Comparison of ENCODE assay signal across 23 mouse cellular contexts in the genomic region with DNA sequence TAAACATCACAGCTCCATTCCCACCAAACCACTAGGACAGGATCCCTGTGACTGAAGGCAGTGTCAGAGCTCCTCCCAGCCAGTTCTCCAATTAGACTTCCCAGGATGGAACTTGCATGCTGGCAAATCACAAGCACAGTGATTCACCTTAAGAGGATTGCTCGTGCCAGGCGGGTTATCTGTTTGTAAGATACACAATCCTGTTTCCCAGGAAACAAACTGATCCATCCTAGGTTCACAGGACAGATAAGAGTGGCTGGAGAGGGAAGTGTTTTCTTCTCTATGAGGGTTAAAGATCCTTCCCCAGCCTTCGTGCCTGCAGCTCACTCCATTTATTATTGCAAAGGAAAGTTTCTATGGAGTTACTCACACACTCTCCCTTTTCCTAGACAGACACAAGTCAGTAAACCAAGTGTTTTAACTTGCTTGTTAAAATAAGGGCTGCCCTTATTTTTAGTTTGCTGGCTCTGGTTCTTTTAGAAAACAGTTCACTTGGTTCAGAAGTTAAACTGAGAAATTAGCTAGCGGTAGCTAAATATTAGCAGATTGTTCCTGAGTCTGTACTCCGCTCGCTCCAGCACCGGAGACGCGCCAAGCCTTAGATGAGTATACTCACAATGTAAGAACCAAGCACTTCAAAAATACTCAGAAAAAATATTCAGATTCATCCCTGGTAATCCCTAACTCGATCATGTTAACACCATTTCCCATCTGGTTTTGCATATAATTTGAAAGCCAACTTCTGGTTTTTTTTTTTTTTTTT. TPM values are rescaled to one million over a fixed set of nuclear protein-coding genes. Genes with fewer than 3 reads are reported as not detected.
A peak's percentile ranks its signal among the peaks of the same experiment; 100 is the strongest.
DNase-seq lines count a peak whose midpoint lies in the region; ATAC-seq and TF ChIP-seq lines count a peak whose summit lies in the region.
"Had no signal": no experiment of that assay in that cellular context is flagged by ENCODE, and none has a peak within 500 bp of the region (broad histone marks: within the 10 kb centered on the region; RNA-seq: fewer than 3 reads in every experiment).

No protein-coding gene starts in this region.

- H3K79me2 ChIP-seq in liver, adult 2 months (ENCODE audit: control insufficient read depth, insufficient read depth, low read length): no peaks in the 10 kb centered on the region

- no peaks in the 10 kb centered on the region for H3K4me1 ChIP-seq in kidney, embryonic 16.5 days (ENCODE audit: insufficient read depth, low read length)
- no peaks in the 10 kb centered on the region for H3K4me1 ChIP-seq in liver, adult 2 months (ENCODE audit: control insufficient read depth, insufficient read depth, low read length)
- H3K4me1 ChIP-seq in intestine, postnatal 0 days (replicated peaks; ENCODE audit: control insufficient read depth, insufficient read depth, low read length): no peaks in the 10 kb centered on the region
- H3K4me1 ChIP-seq: embryonic facial prominence, embryonic 10.5 days; forebrain, embryonic 10.5 days; hindbrain, embryonic 15.5 days; limb, embryonic 13.5 days; megakaryocyte, embryonic 14.5 days; midbrain, embryonic 13.5 days had no signal

- TF ChIP-seq POLR2A in liver, adult 2 months (IDR thresholded peaks at IDR 0.05; ENCODE audit: extremely low read depth, insufficient read depth, low read length): no peak

- no peak overlapping the region for H3K4me3 ChIP-seq in kidney, embryonic 16.5 days (ENCODE audit: low read length)
- no peak overlapping the region for H3K4me3 ChIP-seq in liver, adult 2 months (ENCODE audit: insufficient read depth, low read depth, low read length)
- H3K4me3 ChIP-seq in intestine, postnatal 0 days (ENCODE audit: low read depth, low read length): no peak overlapping the region
- H3K4me3 ChIP-seq: embryonic facial prominence, embryonic 10.5 days; forebrain, embryonic 10.5 days; hindbrain, embryonic 15.5 days; limb, embryonic 13.5 days; megakaryocyte, embryonic 14.5 days; midbrain, embryonic 13.5 days had no signal

- H3K4me2 ChIP-seq in kidney, embryonic 16.5 days (replicated peaks; ENCODE audit: low read depth, low read length): no peak overlapping the region
- no peak overlapping the region; the same call in 1 of the 2 replicates for H3K4me2 ChIP-seq in intestine, postnatal 0 days (replicated peaks; ENCODE audit: low read depth)
- H3K4me2 ChIP-seq: hindbrain, embryonic 15.5 days; limb, embryonic 13.5 days; lung, embryonic 14.5 days; midbrain, embryonic 13.5 days had no signal

- no peak overlapping the region for H3K9ac ChIP-seq in kidney, embryonic 16.5 days (replicated peaks; ENCODE audit: low read length)
- H3K9ac ChIP-seq in liver, adult 2 months (ENCODE audit: low read depth, low read length): no peak overlapping the region
- H3K9ac ChIP-seq in intestine, postnatal 0 days (ENCODE audit: low read depth, low read length): no peak overlapping the region
- H3K9ac ChIP-seq: hindbrain, embryonic 15.5 days; limb, embryonic 13.5 days; liver, embryonic 14.5 days; lung, embryonic 14.5 days; midbrain, embryonic 13.5 days had no signal

- no peak for TF ChIP-seq CTCF in liver, adult 2 months (IDR thresholded peaks at IDR 0.05; ENCODE audit: low read depth, low read length)
- no peak for TF ChIP-seq CTCF in intestine, postnatal 0 days (IDR thresholded peaks at IDR 0.05; ENCODE audit: low read depth)

- 85% methylated on average over 10 of the region's 10 CpGs for WGBS in kidney, embryonic 16.5 days
- 38% methylated on average over 10 of the region's 10 CpGs for WGBS in liver, adult 2 months
- 56% methylated on average over 10 of the region's 10 CpGs for WGBS in intestine, postnatal 0 days

- no peak overlapping the region for H3K27ac ChIP-seq in kidney, embryonic 16.5 days (ENCODE audit: low read length)
- no peak overlapping the region for H3K27ac ChIP-seq in liver, adult 2 months (replicated peaks; ENCODE audit: insufficient read depth, low read depth, low read length)
- H3K27ac ChIP-seq in intestine, postnatal 0 days (ENCODE audit: low read depth, low read length): no peak overlapping the region
- H3K27ac ChIP-seq: embryonic facial prominence, embryonic 10.5 days; forebrain, embryonic 10.5 days; hindbrain, embryonic 15.5 days; limb, embryonic 13.5 days; liver, embryonic 14.5 days; midbrain, embryonic 13.5 days; stomach, postnatal 0 days had no signal

- ATAC-seq in kidney, embryonic 16.5 days (ENCODE audit: low FRiP score, low TSS enrichment): no peak
- ATAC-seq in intestine, postnatal 0 days: peak; percentile 84
- ATAC-seq in erythroid progenitor cell, adult 5-6 weeks (replicated peaks; ENCODE audit: low FRiP score, poor library complexity, severe bottlenecking): no peak
- ATAC-seq: forebrain, embryonic 16.5 days; midbrain, embryonic 13.5 days had no signal

- H3K36me3 ChIP-seq in kidney, embryonic 16.5 days (ENCODE audit: insufficient read depth, low read length): no peaks in the 10 kb centered on the region
- no peaks in the 10 kb centered on the region for H3K36me3 ChIP-seq in liver, adult 2 months (ENCODE audit: control insufficient read depth, insufficient read depth, low read length)
- no peaks in the 10 kb centered on the region for H3K36me3 ChIP-seq in intestine, postnatal 0 days (ENCODE audit: control insufficient read depth, insufficient read depth)
- H3K36me3 ChIP-seq: embryonic facial prominence, embryonic 10.5 days; forebrain, embryonic 10.5 days; G1E; hindbrain, embryonic 15.5 days; limb, embryonic 13.5 days; midbrain, embryonic 13.5 days had no signal

- no peaks in the 10 kb centered on the region for H3K27me3 ChIP-seq in kidney, embryonic 16.5 days (ENCODE audit: insufficient read depth, low read length)
- no peaks in the 10 kb centered on the region for H3K27me3 ChIP-seq in liver, adult 2 months (ENCODE audit: control insufficient read depth, insufficient read depth, low read length)
- no peaks in the 10 kb centered on the region for H3K27me3 ChIP-seq in intestine, postnatal 0 days (replicated peaks; ENCODE audit: control insufficient read depth, insufficient read depth, low read length)
- H3K27me3 ChIP-seq: hindbrain, embryonic 15.5 days; limb, embryonic 13.5 days; megakaryocyte, embryonic 14.5 days; midbrain, embryonic 13.5 days had no signal

- peak; percentile 53 for DNase-seq in kidney, adult 11 months
- DNase-seq in liver, adult 2 months (ENCODE audit: extremely low read depth, low read depth, low spot score): peak; percentile 58
- no peak for DNase-seq in liver
- no peak for DNase-seq in right cerebral cortex, postnatal 36 days (ENCODE audit: low spot score in 2 of 2)
- DNase-seq: adrenal gland, adult 2 months; cerebellum, adult 11-12 months; cerebellum, postnatal 10 days; lung, embryonic 14.5 days; thymus, adult 2 months; thymus, postnatal 4 days had no signal

- peaks cover 4% of the 10 kb centered on the region; the same call in 1 of the 2 replicates for H3K9me3 ChIP-seq in kidney, embryonic 16.5 days (ENCODE audit: low read length)
- no peaks in the 10 kb centered on the region for H3K9me3 ChIP-seq in intestine, postnatal 0 days (ENCODE audit: control insufficient read depth)
- H3K9me3 ChIP-seq: embryonic facial prominence, embryonic 10.5 days; forebrain, embryonic 10.5 days; hindbrain, embryonic 15.5 days; limb, embryonic 13.5 days; midbrain, embryonic 13.5 days had no signal

RNA-seq across cellular contexts. Expression of gene Ipmk, which starts 51.0 kb away (rescaled TPM):
- 15.6 and 16.1 TPM in 2 replicates for polyA plus RNA-seq in kidney, embryonic 16.5 days (2015; fragmentation: Nextera tagmentation; extraction: Ambion mirVana)
- total RNA-seq in liver, adult 2 months (2014; rRNA removed): 46.2 and 54.8 TPM in 2 replicates
- polyA plus RNA-seq in liver, adult 2 months (2012; rRNA removed): 11.6 and 13.7 TPM in 2 replicates
- polyA plus RNA-seq in intestine, postnatal 0 days (2015; fragmentation: Nextera tagmentation; extraction: Ambion mirVana): 32.4 and 36.6 TPM in 2 replicates
- total RNA-seq in erythroid progenitor cell, adult 5-6 weeks (2015; ENCODE audit: low replicate concordance): 23.5 and 35.0 TPM in 2 replicates
- 16.9 and 22.6 TPM in 2 replicates for total RNA-seq in erythroid progenitor cell, adult 5-6 weeks (2017; ENCODE audit: low replicate concordance)

RNA-seq across cellular contexts. Expression of gene Cisd1, which starts 53.8 kb away (rescaled TPM):
- polyA plus RNA-seq in kidney, embryonic 16.5 days (2015; fragmentation: Nextera tagmentation; extraction: Ambion mirVana): 137 and 139 TPM in 2 replicates
- 159 and 205 TPM in 2 replicates for total RNA-seq in liver, adult 2 months (2014; rRNA removed)
- 209 and 211 TPM in 2 replicates for polyA plus RNA-seq in liver, adult 2 months (2012; rRNA removed)
- 197 and 204 TPM in 2 replicates for polyA plus RNA-seq in intestine, postnatal 0 days (2015; fragmentation: Nextera tagmentation; extraction: Ambion mirVana)
- 23.4 and 27.2 TPM in 2 replicates for total RNA-seq in erythroid progenitor cell, adult 5-6 weeks (2015; ENCODE audit: low replicate concordance)
- total RNA-seq in erythroid progenitor cell, adult 5-6 weeks (2017; ENCODE audit: low replicate concordance): 4.8 and 13.0 TPM in 2 replicates

Comparison
In these comparisons a context has a peak if more than half of its experiments do, and no peak if none do; other contexts are left out.
1. DNase-seq: peak in kidney, adult 11 months (single experiment) and liver, adult 2 months (single experiment); none in liver (single experiment) and right cerebral cortex, postnatal 36 days (0 of 2).